Mouse (Mus musculus) splenic B cell, adult 2 months (primary cell): Measurements from ENCODE around the gene Cpne1.
"Not testable (repeated sequence)": the region's sequence is repeated elsewhere in the genome, so short reads cannot be mapped to it uniquely, and the experiment has no call there.

ENCODE experiments used
- DNase-seq: peaks from one replicate; pipeline ENCODE4 v3.0.0-alpha.2; 2011; ENCODE audit warnings: low read depth, low spot score
- H3K27me3 ChIP-seq: 2 replicates; pipeline ENCODE4 v1.6.1; 2012; ENCODE audit warnings: mild to moderate bottlenecking, low read length, moderate library complexity, mixed read lengths; ENCODE audit not compliant: control insufficient read depth, poor library complexity, insufficient read depth, severe bottlenecking
- H3K36me3 ChIP-seq: 2 replicates; pipeline ENCODE4 v1.6.1; 2012; ENCODE audit warnings: mild to moderate bottlenecking, low read length, moderate library complexity, mixed read lengths; ENCODE audit not compliant: control insufficient read depth, poor library complexity, insufficient read depth, severe bottlenecking

The Cpne1 gene

DNA sequence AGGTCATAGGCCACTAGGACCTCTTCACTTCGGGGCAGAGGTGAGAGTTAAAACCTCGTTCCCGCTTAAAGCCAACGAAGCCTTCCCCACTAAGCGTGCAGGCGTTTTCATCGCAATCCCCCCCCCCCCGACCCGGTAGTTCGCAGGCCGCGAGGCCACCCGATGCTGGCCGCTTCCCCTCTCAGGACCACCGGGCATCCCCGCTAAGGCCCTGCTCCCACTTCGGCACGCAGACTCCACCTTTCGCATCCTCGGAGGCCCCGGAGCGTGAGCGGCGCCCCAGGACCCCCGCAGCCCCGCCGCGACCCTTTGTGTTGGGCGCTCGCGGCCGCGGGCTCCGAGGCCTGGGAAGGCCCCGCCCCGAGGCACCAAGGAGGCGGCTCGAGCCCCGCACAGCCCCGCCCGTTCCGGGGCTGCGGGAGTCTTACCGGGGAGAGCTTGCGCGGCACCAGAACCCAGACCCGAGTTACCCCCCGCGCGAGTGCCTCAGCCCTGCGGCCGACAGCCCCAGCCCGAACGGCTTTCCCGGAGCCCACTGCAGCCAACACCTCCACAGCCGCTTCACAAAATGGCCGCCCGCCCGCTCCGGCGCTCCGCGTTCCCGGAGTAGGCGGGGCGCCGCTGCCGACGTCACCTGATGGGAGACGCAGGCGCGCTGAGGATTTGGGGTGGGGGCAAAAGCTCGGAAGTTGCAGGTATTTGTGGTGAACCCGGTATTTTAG lies at the start of gene Cpne1, which contains the start of gene Rbm12:
Cpne1 (minus strand) TSS at position 608 of the 722 bp plus-strand sequence.
Rbm12 (minus strand) TSS at position 621 of the 722 bp plus-strand sequence.
- peak; percentile 91 for DNase-seq
- H3K27me3 ChIP-seq: no peaks in the 10 kb centered on the region
- H3K36me3 ChIP-seq: 0 out of 2 replicates have a peak, but pooled peaks cover 2% of the 10 kb centered on the region

DNA sequence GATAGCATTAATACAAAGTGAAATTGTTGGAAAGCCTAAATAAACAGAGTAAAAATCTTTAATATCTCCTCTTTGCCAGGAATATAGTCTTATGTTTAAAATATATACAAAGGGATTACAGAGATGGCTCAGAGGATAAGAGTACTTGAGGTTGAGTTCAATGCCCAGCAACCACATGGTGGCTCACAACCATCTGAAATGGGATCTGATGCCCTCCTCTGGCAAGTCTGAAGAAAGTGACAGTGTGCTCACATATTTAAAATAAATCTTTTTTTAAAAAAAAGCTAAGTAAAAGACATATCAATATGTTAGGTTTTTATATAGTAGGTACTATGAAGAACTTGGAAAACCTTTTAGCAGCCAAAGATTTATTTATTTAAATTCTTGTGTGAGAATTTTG lies 39.8 kb upstream of the Cpne1 start:
- no peaks in the 10 kb centered on the region for H3K27me3 ChIP-seq
- DNase-seq: no peak

DNA sequence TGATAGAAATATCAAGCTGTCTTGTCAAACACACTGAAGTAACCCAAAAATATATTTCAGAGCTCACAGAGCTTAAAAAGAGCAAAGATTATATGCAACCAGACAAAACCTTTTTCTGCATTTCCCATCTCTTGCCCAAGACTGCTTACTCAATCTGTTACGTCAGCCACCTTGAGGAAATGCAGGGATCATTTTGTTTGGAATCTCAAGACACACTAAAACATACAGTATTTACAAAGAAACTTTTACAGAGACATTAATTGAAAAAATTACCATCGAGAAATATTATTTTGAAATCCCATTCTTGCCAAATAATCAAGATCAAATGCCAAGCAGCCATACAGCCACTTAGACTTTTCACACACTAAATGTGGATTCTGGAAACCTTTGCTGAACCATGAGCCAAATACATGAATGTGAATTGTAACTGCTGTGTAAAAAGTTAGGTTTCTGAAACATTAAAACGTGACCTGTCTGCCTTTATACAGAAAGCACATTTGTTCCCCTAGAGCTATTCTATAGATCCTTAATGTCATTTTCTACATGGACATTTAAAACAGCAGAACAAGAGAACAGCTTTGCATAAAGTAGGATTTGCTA lies 35.7 kb upstream of the Cpne1 start:
- H3K27me3 ChIP-seq: no peaks in the 10 kb centered on the region
- H3K36me3 ChIP-seq: peaks cover 19% of the 10 kb centered on the region
- no peak for DNase-seq

More for the DNA sequence above, 39.8 kb upstream of the Cpne1 start:
- peaks cover 24% of the 10 kb centered on the region for H3K36me3 ChIP-seq

DNA sequence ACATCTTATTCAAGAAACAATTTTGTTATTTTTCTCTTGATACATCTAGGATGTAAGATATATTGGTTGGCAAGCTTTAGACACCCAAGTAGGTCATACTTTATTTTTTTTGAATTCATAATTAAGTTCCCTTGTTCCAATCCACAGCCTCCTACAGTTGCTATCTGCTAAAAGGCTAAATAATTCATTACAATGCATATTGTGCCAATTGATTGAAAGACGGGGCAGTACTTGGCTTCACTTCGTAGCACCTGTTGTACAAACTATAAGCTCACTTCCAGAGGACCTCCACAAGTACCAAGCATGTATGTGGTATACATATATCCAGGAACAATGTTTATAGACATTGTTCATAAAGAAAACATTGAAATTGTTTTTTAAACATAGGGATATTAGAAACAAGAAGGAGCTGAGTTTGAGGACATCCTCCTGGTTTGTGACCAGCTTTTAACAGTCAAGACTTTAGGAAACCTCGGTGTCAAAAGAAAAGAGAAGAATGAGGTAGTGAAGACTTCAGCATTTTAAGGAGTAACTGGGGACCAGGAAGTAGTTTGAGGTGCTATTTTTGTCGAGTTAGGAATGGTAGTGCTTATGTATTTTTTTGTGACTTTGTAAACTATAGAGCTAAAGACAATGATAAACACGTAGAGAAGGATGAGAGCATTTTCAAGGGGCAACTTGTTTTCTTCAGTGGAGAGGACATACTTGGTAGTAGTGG lies 34.7 kb upstream of the Cpne1 start:
- peaks cover 19% of the 10 kb centered on the region for H3K36me3 ChIP-seq
- H3K27me3 ChIP-seq: no peaks in the 10 kb centered on the region
- no peak for DNase-seq

DNA sequence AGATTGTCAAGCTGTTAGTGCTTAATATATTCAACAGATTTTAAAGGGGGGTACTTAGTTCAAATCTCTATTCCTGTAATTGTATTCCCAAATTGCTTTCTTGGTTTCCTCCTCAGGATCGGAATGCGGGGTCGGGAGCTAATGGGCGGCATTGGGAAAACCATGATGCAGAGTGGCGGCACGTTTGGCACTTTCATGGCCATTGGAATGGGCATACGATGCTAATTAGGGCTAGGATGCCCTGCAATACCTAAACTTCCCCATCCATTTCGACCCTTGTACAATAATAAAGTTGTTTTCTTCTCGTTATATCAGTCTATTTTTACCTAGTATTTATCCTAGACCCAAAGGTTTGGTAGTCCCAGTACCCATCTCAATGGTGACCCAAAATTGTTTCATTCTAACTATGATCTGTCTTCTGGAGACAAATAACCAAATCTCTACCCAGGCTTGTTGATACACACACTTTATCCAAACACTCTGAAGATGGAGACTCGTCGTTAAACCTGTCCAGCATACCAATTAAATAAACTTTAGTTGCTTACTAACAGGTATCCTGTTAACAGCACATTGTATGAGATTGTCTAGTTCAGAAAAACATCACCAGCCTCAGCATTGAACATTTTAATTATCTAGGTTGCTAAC lies 33.8 kb upstream of the Cpne1 start:
- no peak for DNase-seq
- Histone ChIP-seq H3K27me3 (no peaks in the 10 kb centered on the region), H3K36me3 (peaks cover 17% of the 10 kb centered on the region)

DNA sequence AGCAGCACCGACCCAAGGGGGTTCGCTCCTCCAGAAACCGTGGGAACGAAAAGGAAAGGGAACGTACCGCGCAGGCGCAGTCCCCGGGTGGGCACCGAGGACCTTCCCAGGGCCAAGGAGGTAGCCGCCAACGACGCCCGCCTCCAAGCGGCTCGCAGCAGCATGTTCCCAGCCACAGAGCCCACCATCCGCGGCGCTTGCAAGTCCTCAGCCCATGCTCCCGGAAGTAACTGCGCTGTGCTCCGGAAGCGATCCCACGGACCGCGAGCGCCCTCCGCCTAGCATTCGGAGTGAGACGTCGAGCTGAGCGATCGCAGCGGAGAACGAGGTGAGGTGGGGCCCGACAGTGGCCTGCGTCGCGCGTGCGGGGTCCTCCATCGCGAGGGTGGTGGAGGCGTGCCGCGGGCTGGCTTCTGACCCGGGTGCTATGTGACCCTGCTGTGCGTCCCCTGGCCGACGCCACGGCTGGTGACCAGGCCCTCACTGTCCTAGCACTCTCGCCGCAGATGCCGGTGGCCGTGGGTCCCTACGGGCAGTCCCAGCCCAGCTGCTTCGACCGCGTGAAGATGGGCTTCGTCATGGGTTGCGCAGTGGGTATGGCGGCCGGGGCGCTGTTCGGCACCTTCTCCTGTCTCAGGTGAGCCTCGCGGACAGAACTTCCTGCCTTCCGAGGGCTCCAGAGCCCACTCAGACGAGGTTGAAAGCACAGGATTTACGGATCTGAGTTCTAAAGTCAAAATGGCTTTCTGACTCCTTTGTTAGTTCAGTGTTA lies 32.4 kb upstream of the Cpne1 start, which contains the start of the genes Romo1 and Nfs1:
Romo1 (plus strand) TSS at position 87 of the 772 bp plus-strand sequence.
Nfs1 (minus strand) TSS at position 234 of the 772 bp plus-strand sequence.
- H3K27me3 ChIP-seq: no peaks in the 10 kb centered on the region
- H3K36me3 ChIP-seq: peaks cover 14% of the 10 kb centered on the region
- DNase-seq: peak; percentile 94

DNA sequence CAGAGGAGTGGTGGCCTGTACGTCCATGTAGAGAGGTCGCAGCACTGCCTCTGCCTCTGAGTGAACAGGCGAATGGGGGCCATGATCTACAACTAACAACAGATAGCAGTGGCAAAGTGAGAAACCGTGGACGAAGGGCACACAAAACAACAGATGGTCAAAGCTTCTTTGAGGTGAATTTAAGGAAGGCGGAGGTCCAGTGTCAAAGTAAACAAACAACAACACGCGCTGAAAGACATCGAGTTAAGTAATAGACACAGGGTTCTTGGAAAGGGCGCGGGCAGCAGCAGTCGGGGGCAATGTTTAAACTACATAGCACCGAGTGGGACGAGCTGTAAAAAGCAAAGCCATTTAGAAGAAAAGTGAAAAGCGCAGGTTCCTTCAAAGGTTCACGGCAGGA lies 31.6 kb upstream of the Cpne1 start:
- peaks cover 11% of the 10 kb centered on the region for H3K36me3 ChIP-seq
- no peak for DNase-seq
- H3K27me3 ChIP-seq: no peaks in the 10 kb centered on the region

DNA sequence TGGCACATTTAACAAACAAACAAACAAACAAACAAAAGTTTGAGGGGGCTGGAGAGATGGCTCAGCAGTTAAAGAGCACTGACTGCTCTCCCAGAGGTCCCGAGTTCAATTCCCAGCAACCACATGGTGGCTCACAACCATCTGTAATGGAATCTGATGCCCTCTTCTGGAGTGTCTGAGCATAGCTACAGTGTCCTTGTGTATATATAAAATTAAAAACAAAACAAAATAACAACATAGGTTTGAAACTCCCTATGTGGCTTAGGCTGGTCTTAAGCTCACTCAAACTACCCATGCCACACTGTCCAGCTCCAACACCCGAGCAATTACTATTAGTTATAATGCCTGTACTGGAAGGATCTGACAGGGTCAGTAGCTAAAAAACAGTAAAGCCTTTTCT lies 31.1 kb upstream of the Cpne1 start:
- no peaks in the 10 kb centered on the region for H3K27me3 ChIP-seq
- H3K36me3 ChIP-seq: peaks cover 9% of the 10 kb centered on the region
- DNase-seq: no peak

DNA sequence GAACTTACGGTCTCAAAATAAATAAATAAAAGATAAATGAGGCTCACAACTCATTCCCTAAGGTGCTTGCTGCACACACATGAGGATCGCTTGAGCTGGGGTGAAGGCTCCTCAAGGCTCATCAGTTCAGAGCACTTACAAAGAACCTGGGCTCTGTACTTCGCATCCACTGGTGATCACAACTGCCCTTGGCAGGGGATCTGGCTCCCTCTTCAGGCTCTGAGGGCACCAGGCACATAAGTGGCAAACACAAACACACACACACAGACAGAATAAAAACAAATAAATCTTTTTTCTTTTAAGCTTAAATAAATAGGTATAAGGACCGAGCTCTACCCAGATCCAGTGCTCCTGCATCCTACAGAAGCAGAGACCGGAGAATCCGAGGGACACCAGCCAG lies 23.9 kb upstream of the Cpne1 start:
- DNase-seq: no peak

DNA sequence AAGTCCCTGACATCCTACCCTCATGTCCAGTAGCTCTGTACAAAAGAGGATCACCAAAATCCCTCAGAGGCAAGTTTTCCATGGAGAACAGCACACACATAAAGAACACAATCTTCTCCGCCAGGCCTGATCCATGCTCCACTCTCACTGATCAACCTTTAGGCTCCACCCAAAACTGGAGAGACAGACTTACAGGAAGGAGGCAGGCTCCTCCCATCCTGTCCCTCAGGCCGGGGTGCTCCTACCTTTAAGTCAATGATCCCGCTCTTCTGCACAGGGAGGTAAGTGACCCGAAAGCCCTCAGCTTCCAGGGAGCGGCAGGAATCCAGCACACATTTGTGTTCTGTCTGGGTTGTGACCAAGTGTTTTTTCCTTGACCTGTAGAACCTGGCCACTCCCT lies 22.4 kb upstream of the Cpne1 start:
- peaks cover 4% of the 10 kb centered on the region for H3K36me3 ChIP-seq
- no peak for DNase-seq
- H3K27me3 ChIP-seq: no peaks in the 10 kb centered on the region

More for the DNA sequence above, 23.9 kb upstream of the Cpne1 start:
- Histone ChIP-seq H3K27me3 (no peaks in the 10 kb centered on the region), H3K36me3 (peaks cover 3% of the 10 kb centered on the region; the same call in 1 of the 2 replicates)

DNA sequence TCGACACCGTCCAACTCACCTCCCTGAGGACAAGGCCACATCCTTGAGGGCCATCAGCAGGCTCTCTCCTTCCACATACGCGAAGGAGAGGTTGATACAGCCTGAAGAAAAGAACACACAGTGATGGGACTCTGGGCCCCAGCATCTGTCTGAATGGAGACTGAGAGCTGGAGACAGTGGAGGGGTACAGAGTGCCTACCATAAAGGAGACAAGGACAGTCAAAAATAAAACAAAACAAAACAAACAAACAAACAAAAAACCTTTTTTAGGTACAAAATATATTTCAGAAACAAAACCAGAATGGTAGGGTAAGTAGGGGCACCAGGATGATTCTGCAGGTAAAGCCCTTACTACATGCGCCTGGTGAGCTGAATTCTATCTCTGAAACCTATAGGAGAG lies 15.2 kb upstream of the Cpne1 start, which contains the start of gene Gm28036:
Gm28036 (minus strand) TSS at position 101 of the 400 bp plus-strand sequence.
- DNase-seq: no peak
- Histone ChIP-seq H3K36me3 (peaks cover 4% of the 10 kb centered on the region), H3K27me3 (no peaks in the 10 kb centered on the region)

DNA sequence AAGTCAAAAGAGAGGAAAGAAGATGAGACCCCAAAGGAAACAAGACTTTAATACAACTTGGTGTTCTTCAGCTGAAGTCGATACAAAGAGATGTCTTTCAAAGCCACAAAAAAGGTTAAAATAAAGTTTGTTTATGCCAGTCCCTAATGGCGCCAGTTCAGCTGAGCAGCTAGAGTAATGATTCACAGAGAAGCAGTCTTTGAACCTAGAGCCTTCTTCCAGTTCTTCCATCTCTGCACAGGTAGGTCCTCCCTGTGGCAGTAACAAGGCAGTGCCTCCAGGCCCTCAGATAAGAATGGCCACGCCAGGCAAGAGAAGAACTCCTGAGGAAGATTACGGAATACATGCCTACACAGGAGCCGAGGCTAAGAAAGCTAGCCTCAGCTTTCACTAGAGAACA lies 12.0 kb upstream of the Cpne1 start:
- DNase-seq: no peak
- H3K27me3 ChIP-seq: no peaks in the 10 kb centered on the region
- no peaks in the 10 kb centered on the region; the same call in 1 of the 2 replicates for H3K36me3 ChIP-seq

DNA sequence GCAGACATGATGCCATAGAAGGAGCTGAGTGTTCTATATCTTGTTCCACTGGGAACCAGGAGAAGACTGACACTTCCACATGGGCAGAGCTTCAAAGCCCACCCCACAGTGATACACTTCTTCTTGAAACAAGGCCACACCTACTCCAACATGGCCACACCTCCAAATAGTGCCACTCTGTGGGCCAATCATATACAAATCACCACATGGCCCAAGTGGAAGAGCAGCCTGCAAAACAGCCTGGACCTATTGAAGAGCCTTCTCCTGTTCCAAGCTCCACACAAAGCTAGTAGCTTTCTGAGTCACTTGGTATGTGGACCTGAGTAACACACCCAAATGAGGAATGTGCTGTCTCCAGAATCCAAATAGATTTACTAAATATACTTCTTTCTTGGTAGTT lies 7.8 kb upstream of the Cpne1 start:
- no peak for DNase-seq
- no peaks in the 10 kb centered on the region for H3K36me3 ChIP-seq
- no peaks in the 10 kb centered on the region for H3K27me3 ChIP-seq

DNA sequence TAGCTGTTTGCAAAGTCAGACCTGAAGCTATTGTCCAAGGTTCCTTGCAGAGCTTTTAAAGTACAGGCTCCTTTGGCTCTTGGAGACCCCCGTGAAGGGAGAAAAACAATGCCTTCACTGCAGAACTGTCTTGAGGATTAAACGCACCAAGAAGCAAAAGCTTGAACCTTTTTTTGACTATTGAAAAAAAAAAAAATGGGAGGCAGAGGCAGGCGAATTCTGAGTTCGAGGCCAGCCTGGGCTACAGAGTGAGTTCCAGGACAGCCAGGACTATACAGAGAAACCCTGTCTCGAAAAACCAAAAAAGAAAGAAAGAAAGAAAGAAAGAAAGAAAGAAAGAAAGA lies 287 bp upstream of the Cpne1 start:
- not testable (repeated sequence) for DNase-seq, H3K36me3 ChIP-seq, H3K27me3 ChIP-seq
